Mouse (Mus musculus): ENCODE measurements around the gene Abhd16a. TPM values are rescaled to one million over a fixed set of nuclear protein-coding genes. Genes with fewer than 3 reads are reported as not detected.

Abhd16a gene
- polyA plus RNA-seq (2014; fragmentation: Illumina TruSeq; extraction: RNeasy Lipid Tissue Mini Kit (QIAGEN cat#74804); ENCODE audit: low read depth, low replicate concordance): 5.3 TPM

DNA sequence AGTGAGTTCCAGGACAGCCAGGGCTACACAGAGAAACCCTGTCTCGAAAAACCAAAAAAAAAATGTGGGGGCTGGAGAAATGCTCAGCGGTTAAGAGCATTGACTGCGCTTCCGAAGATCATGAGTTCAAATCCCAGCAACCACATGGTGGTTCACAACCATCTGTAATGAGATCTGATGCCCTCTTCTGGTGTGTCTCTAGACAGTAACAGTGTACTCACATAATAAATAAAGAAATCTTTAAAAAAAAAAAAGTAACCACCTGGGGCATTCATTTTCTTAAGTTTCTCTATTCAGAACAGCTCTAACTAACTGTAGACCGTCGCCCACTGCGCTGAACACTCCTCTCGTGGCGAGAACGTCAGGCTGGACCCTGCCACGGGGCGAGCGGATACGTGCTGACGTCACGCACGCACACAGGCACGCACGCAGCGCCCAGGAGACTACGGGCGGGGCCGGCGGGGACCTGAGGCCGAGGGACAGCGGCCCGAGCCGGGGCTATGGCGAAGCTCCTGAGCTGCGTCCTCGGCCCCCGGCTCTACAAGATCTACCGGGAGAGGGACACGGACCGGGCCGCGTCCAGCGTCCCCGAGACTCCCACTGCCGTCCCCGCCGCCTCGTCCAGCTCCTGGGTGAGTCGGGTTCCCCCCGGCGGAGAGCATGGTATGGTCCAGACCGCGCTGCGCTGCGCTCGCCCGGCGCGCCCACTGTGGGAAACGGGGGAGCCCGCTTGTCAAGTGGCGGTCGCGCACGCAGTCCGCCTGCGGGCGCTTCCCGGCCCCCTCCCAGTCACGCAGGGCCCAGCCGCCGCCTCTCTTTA is at the start of gene Abhd16a:
Abhd16a (plus strand) TSS at position 439 of the 820 bp plus-strand sequence.

DNA sequence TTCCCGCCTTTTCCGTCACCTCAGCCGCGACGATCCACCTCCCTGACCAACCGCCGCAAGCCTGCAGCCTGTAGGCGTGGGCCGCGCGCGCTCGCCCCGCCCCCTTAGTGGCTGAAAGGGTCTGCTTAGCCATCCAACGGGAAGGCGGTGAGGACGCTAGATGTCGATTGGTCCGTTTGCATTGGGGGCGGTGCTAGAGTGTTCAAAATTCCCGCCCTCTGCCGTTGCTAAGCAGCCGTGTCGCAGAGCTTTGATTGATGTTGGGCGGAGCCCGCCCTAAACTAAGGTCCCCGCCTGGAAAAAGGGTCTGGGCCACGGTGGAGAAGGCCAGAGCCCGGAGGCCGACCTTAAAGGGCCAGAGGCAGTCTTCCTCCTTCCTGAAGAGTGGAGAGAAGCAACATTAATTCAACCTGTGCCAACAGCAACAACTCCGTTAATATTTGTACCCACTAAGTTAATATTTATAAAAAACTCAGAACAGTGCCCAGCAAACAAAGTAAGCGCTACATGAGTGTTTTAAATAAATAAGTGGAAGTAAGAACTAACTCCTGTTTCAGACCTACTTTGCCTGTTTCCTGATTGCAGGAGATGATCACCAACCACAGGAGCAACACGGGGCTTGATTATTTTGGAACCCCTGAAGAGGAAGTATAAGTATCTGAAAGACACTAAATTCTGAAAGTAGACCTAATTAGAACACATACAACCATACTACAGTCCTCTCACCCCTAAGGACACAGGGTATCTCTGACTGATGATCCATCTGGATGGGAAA is 42.2 kb upstream of the Abhd16a start, which contains the start of gene Msh5:
Msh5 (minus strand) TSS at position 65 of the 775 bp plus-strand sequence.

DNA sequence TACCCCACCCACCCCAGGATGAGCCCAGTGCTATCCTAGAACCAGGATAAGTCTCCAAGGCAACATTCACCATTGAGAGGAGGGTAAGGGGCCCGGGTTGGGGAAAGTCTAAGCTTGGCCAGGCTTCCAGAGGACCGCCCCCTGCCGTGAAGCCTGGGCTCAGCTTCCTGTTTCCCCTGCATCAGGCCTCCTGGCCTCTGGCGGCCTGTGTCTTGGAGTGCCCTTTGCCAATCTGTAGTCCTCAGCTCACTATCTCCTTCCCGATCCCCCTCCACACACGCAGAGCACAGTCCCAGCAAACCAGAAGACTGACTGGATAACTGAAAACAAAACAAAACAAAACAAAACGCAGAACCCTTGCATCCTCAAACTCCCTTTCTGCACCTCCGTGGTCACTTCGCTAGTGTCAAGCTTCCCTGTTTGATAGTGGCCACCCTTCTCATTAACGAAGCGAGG is 39.5 kb upstream of the Abhd16a start, which contains the start of gene Clic1:
Clic1 (plus strand) TSS at position 406 of the 456 bp plus-strand sequence.

DNA sequence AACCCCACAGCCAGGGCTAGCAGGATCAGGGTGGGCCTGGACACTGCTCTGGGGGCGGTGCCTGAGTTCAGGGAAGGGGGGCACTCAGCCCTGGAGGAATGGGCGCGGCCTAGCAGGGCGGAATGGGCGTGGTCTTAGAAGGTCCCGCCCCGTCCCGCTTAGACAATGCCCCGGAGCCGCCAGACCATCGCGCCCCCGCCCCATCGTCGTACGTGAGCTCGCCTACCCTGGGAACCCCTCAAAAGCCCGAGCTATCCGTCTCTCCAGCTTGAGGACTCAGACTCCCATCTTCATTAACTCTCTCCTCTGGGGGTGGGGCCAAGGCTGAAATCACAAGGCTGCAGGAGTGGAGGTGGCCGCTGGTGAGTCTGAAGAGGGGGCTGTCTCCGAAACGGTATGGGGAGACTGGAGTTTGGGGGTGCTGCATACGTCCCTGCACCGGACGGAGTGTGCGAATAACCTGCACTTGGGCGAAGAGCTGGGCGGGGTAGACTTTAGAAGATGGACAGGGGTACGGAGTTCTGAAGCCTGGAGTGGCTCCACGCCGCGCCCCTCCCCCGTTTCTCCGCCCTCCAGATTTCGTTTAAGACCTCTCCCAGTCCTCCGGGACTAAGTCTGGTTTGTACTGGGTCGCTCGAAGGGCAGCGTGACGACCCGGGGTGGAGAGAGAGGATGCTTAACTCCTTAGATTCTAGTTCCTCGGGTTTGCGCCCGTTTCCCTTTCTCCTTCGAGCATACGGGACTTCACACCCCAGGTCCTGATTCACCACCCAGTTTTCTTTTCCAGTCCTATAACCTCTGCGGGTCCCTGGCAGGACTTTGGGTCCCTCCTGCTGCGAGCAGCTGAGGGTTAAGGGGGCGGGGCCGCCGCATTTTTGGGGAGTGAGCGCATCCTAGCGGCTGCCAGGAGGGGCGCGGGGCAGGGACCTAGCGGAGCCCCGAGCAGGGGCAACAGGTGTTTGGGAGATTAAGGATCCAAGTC is 29.9 kb upstream of the Abhd16a start, which contains the start of gene Ddah2:
Ddah2 (plus strand) TSS at position 125 of the 982 bp plus-strand sequence.

DNA sequence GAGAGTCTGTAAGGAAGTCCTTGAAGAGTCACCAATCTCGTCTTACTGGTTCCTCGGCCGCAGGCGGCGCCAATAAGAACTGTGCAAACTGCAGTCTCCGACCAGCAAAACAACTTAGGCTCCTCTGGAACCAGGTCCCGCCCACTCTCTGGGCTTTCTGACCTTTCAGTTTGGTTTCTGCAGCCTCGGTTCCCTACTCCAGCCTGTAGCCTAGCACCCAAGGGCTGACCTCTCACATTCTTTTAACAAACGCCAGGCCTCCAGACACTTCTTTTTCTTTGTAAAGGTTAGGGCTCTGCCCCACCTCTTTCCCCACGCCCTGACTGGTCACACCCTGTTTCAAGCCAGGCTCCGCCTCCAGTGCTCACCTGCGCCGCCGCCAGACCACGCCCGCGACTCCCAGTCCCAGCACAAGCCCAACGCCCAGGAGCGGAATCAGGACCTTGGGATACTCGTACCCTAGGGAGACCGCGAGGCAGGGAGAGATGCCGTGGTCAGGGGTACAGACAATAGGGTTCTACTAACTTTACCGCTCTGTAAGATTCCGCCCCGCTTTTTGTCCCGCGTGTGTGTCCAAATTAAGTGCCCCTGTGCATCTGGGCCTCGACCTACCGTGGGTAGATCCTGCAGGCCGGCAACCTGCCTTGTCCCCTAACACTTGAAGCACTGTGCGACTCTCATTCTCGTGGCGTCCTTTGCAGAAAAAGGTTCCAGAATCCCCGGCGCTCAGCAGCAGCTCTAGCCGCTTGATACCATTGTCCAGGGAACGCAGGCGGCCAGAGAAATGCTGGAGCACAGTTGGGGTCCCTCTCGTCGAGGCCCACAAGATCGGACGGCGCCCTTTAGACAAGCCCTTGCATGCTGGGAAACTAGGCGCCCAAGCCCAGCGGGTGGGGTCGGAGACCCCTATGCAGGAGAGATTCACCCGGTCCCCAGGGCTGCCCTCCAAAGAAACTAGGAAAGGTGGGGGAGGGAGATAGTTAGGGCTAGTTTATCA is 23.8 kb upstream of the Abhd16a start, which contains the start of gene Ly6g6c:
Ly6g6c (plus strand) TSS at position 438 of the 997 bp plus-strand sequence.

DNA sequence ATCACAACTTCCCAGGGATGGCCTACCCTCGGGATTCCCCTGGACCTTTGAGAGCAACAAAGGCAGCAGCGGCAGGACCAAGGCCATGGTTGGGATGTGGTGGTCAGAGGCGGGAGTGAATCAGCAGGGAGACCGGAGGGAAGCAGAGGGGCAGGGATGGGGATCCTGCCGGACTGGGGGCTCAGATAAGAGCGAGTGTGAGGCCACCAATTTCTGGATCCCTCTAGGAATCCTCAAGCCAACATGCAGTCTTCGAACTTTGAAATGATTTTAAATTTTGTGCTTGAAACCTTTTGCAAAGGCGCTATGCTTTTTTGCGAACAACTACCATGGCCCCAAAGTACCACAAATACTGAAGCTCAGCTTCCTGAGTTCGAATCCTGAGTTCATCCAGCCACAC is 23.0 kb upstream of the Abhd16a start, which contains the start of gene Mpig6b:
Mpig6b (minus strand) TSS at position 101 of the 400 bp plus-strand sequence.

DNA sequence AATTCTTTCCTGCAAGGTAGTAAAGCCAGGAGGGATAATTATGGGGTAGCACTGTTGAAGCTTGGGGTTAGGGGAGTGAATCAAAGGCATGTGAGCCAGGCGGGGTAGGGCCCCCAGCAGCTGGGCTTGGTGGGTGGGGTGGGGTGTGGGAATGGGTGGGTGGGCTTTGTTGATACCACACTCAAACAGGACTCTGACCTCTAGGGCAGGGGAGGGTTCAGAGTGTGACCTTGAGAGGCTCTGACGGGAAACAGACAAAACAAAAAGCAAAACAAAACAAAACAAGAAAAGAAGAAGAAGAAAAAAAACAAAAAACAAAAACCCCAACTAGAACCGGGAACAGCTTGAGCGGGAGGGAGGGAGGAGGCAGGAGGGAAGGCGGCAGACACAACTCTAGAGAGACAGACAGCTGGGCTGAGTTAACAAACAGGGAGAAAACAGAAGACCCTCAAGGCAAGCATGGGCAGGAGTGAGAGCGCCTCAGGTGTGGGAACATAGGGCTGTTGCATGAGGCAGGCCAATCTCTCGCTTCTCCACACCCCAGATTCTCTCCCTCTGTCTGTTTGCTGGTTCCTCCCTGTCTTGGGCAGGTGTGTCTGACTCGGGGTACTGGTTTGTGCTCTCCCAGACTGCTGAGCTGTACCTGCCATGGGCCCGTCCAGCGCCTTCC is 12.4 kb upstream of the Abhd16a start, which contains the start of gene Ly6g6e:
Ly6g6e (plus strand) TSS at position 396 of the 670 bp plus-strand sequence.

DNA sequence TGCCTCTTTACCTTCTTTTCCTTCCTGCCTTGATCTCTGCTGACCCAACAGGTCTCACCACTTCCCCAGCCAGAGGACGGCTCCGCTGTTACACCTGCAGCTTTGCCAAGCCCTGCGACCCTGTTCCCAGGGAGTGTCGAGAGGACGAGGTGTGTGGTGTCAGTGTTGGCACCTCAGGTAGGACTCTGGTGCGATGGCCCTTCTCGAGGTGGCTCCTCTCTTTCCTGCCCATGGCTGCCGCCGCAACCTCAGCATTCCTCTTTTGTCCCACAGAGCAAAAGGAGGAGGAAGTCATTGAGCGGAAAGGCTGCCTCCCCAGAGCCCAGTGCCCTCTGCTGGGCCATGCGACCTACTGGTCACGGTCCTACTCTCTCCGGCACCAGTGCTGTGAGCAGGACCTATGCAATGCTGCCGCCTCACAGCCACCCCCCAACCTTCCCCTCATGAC is 11.3 kb upstream of the Abhd16a start, which contains the start of gene Ly6g6d:
Ly6g6d (minus strand) TSS at position 280 of the 448 bp plus-strand sequence.

DNA sequence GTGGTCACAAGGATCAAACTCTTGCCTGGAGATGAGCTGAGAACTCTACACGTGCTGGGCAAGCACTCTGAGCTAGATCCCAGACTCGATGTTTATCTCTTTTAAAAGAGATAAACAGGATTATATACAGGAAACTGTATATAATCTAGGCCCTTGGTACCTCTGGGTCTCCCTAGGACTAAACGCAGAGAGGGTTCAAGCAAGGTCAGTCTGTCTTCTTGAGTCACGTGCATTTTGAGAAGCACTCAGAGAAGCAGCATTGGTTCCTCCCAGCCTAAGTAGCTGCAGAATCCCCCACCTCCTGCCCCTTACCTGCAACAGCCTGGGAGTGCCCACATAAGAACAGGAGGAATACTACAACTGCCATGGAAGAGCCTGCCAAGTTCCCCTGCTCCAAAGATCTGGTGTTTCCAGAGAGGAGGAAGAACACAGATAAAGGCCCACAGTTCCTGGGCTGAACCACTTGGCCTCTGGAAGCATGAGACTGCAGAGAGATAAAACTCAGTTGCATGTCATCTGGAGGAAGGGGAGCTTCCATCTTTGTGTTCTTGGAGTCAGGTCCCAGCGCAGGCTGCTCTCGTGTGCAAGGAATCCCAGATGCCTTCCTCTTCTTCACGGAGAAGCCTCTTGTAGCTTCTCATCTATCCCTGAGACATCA is 3.7 kb upstream of the Abhd16a start, which contains the start of gene Ly6g6f:
Ly6g6f (minus strand) TSS at position 403 of the 658 bp plus-strand sequence.

DNA sequence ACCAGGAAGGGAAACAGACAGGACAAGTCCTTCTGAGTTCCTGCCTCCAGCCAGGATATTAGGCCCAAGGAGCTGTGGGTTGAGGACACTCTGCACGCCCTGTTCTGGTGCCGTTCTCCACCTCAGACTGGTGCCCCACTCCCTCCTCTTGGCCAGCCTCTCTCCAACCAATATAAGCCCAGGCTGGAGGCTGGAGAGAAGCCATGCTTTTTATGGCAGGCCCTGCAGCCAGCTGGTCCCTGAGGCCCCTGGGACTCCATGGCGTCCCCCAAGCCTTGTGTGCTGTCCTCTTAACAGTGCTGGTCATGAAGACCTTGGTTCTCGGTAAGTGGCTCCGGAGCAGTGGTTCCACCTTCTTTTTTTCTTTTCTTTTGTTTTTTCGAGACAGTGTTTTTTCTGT is 19.0 kb downstream of the Abhd16a start, which contains the start of gene Ly6g5c:
Ly6g5c (plus strand) TSS at position 183 of the 400 bp plus-strand sequence.

DNA sequence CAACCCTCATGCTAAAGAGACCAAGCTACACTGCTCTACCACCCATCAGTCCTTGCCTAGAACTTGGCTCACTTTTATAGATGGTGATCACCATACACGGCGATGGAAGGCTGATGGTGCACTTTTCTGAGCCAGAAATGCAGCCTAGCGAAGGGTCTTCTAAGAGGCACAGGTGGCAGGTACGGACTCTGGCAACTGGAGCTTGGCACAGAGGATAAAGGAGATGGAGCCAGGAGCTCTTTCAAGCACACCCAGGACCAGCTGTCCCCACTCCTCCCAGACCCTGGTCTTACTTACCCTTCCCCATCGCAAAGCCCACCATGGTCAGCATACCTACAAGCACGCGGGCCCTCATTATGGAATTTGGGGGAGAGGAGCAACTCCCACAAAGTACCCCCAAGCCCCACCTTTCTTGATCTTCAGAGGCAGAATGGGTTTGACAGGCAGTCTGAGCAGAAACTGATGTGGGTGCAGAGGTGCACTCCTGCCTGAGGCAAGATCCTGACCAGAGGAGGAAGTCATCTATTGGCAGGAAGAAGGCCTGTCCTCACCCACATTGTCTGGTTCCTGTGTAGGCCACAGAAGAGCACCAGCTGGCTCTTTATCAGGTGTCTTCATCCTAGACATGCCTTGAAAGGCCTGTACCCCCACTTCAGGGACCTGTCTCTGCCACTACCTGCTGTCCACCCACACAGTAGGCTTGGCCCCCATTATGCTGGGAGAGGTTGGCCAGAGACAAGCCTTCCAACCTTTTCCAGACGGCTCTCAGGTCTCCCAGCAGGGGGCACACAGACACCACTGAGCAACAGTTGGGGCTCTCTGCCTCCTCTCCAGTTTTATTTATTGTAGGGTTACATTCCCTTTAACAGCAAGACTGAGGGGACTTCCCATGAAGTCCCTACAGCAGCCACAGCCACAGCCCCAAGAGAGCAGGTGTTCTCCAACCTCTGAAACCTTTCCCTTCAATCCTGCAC is 26.3 kb downstream of the Abhd16a start, which contains the start of gene Ly6g5b:
Ly6g5b (minus strand) TSS at position 383 of the 974 bp plus-strand sequence.

DNA sequence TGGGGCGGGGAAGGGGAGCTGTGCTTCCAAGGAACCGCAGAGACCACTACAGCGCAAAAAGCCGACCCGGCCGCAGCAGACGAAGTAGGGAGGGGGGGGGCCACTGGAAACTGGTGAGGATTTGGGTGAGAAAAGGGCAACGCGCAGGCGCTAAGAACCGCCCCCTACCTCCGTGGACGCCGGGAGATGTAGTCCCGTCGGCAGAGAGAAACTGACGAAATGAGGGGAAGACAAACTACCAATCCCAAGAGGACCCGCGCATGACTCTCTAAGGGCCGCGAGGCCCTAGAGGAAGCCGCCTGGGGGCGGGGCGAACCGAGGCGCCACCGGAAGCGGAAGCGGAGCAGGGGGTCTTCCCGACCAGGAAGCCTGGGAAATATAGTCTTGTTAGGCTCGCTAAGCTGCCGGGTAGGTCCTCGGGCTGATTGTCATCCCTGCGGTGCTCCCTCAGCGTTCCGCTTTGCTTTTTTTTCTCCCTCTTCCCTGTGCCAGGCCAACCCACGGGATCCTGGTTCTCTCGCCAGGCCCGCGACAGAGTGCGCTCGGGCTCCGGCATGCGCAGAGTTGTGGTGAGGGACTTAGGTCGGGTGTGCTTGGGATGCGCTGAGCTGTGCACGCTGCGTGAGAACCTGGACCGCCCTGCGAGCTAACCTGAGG is 32.2 kb downstream of the Abhd16a start, which contains the start of gene Gpank1:
Gpank1 (plus strand) TSS at position 313 of the 657 bp plus-strand sequence.

DNA sequence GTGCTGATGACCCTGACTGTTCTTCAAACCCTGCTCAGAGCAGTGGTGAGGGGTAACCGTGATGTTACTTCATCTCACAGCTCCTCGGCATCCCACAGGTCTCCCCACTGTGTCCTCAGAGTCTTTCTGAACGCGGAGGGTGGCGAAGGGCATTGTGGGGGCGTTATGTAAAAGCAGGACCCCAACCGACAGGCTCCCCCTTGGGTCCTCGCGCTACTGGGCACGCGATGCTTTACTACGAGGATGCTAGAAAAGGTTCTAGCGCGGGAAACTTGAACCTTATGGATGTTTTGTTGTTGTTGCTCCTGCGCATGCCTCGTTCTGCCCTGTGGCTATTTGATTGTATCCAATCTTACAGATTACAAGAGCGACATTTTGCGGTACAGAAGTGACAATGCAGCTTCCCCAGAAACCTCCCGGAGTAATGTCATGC is 32.8 kb downstream of the Abhd16a start, which contains the start of gene Csnk2b:
Csnk2b (minus strand) TSS at position 183 of the 433 bp plus-strand sequence.

DNA sequence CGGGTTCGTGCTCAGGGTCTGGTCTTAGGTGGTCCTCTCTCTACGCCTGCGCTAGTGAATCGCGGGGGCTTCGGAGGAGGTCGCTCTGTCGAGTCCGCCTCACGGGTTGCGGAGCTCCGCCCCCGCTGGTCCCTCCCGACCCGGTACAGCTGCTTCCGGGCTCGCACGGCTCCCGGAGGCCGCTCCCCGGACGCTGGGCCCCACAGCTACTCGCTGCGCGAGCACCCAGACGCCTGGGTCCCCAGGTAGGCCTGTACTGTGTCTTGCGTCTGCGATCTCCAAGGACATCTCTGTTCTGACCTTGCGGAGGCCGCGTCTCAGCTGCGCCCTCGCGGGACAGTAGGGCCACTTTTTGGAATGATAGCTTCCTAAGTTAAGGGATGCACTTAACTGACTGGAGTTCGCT is 37.1 kb downstream of the Abhd16a start, which contains the start of gene D17H6S53E:
D17H6S53E (plus strand) TSS at position 168 of the 406 bp plus-strand sequence.

DNA sequence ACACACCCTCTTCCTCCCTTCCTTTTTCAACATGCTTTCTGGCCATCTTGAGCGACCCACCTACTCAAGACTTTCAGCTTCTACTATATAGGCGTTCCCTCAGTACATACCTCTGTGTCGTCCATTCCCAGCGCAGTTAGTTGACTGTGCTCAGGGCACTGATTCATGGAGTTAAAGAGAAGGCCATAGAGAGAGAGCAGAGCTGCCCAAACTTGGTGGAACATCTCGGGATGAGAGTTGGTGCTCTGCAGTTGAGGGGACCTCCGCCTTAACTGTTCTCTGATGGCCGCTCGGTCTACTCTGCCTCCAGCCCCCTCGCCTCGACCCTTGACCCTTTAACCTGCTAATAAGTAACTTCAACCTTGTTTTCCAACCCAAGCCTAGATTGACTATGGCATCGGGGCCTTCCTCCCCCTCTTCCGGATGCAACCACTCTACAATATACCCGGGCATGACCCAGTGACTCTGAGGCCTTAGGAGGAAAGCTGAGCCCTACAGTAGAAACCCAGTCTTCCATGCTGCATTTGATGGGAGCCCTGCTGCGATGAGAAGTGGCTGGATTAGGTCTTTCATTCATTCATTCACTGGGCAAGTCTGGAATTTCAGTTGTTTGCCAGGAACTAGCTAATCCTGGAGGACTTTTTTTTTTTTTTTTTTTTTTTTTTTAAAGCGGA is 42.6 kb downstream of the Abhd16a start, which contains the start of gene Apom:
Apom (minus strand) TSS at position 551 of the 674 bp plus-strand sequence.

All from sigmoid colon, adult 10 weeks (tissue).